Mouse (Mus musculus): ENCODE measurements around the gene Cnnm3. TPM values are rescaled to one million over a fixed set of nuclear protein-coding genes. Genes with fewer than 3 reads are reported as not detected.

Cnnm3 gene
- 28.4 and 38.0 TPM in 2 replicates for polyA plus RNA-seq (2012)

DNA sequence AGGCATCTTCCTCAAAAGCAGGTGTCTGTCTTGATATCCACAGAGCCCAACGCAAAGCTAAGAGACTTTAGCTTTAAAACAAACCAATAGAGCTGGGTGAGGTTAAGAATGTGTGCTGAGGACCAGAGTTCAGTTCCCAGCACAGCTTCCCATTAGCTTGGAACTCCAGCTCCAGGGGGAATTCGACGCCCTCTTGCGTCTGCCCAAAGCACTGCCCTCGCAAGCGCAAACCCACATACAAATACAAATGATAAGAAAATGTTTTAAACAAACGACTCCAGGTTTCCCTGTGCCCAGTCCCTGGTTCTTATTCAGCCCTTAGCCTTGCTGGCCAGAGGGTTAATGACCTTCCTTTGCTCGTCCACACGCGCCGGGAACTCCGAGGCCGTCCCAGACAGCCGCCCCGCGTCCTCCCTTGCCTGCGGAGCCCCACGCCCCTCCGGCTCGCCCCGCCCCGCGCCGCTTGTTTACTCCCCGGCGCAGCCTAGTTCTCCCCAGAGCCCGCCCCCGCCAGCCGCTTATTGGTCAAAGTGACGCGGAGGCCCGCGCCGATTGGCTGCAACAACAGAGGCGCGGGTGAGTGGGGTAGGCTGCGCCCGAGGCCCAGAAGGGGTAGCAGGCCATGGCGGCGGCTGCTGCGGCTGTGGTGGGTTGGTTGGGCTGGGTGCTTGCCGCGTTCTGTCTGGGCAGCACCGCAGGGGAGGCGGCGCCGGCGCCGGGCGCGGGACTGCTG lies at the start of gene Cnnm3:
Cnnm3 (plus strand) TSS at position 579 of the 733 bp plus-strand sequence.

DNA sequence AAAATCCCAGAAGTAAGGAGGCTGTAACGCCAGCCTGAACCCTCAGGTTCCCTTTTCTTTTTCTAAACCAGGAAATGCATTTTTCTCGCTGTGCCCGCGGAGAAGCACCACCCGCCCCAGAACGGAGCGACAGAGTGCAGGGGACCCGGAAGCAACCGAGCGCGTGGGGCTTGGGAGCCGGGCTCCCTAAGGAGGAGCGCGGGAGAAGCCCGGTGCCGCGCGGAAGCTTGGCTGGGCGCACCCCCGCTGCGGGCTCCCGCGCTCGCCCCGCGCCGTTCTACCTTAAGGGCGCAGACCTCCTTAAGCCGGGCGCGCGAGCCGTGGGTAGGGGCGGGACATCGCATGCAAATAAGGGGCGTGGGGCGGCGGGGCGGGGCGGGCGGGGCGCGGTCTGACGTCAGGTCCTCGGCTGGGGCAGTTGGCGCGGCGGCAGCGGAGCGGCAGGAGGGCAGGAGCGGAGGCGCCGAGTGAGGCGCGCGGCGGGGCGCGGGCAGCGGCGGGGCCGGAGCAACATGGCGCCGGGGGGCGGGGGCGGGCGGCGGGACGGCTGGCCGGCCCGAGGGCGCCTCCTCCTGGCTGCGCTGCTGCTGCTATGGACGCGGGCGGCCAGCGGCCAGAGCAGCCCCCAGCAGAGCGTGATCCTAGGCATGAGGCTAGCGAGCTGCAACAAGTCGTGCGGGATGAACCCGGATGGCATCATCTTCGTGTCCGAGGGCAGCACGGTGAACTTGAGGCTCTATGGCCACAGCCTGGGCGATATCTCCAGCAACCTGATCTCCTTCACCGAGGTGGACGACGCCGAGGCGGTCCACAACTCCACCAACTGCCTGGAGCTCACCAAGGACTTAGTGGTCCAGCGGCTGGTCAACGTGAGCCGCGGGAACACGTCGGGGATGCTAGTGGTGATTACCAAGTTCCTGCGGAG lies 40.2 kb upstream of the Cnnm3 start, which contains the start of gene Cnnm4:
Cnnm4 (plus strand) TSS at position 440 of the 925 bp plus-strand sequence.

DNA sequence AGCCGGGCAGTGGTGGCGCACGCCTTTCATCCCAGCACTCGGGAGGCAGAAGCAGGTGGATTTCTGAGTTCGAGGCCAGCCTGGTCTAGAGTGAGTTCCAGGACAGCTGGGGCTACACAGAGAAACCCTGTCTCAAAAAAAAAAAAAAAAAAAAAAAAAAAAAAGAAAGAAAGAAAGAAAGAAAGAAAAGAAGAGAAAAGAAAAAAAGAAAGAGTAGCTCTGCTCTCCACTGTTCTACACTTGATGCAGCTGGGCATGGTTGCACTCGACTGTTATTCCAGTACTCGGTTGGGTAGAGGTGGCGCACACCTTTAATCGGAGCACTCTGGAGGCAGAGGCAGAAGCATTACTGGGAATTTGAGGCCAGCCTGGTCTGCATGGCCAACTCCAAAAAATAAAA lies 25.1 kb downstream of the Cnnm3 start, which contains the start of gene Ankrd23:
Ankrd23 (minus strand) TSS at position 101 of the 400 bp plus-strand sequence.

DNA sequence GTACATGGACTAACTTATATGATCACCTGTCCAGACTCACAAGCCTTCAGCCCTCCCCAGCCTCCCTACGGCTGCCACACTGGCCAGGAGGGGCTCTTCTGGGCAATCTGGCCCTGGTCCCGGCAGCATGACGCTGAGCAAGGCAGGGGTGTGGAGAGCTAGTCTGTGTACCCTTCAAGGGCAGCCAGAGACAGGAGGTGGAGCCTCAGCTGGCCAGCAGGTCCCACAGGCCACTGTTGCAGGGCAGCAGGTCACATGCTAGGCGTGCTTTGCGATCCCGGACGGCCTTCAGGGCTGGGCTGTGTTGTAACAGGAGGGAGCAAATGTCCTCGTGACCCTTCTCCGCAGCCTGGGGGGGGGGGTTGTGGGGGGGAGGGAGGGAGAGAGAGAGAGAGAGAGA lies 27.5 kb downstream of the Cnnm3 start, which contains the start of gene Gm42417:
Gm42417 (minus strand) TSS at position 244 of the 400 bp plus-strand sequence.

DNA sequence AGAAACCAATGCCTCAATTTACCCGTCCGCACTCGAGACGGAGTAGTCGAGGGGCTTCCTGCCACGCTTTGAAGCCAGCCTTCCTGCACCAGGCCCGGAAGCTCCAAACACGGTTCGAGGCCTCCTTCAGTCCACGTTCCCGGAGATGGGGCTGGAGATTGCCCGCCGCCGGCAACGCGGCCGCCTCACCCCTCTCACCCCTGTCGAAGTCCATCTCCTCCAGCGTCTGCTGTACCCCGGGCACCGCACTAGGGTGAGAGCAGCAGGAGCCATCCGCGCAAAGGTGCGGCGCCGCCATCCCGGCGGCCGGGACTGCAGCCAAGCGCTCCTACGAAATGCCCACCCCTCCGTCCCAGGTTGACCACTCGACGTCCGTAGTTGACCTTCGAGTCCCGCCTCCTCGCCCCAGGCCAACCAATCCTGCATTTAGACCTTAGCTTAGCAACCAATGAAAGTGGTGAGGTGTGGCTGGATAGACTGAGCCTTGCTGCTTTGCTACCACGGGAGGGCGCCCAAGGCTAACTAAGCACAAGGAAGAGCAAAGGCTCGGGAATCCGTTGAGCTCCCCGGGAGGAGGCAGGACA lies 35.3 kb downstream of the Cnnm3 start, which contains the start of gene Ankrd39:
Ankrd39 (minus strand) TSS at position 558 of the 584 bp plus-strand sequence.

DNA sequence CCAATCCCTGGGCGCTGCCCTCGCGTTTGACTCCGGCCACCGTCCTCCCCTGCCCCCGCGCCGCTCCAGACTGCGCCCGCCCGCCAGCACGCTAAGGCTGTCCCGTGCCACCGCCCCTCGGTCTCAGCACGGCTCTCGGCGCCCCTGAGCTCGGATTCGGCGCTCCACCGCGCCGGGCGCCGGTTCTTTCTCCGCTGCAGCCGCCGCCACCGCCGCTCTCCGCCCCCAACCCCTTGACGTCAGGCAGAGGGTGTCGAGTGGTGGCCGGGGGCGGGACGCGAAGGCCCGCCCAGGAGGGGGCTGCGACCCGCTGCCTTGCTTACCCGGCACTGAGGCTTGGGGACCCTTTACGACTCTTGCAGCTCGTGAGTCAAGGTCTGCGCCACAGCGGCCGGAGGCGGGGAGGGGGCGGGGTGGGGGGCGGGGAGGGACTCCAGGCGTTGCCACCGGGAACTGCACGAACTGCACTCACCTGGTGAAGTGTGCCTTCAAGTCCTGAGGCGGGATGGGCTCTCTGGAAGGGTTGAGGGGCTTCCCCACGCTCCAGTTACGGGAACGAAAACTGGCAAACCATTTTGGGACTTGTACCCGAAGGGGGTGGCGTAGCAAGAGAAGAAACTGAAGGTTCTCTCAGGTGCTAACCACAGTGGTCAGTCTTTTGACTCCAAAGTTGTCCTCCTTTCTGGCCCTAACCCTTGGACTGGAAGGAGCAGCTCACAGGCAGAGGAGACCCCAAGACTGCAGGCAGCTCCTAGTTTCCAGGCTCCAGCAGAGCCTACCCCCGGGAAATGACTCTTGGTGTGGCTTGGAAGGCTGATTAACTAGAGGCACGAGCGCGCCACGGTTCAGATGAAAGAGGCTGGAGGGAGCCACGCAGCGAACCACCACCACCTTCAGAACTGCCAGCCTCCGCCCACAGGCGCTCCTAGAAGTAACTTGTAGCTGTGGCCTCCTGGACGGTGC lies 46.6 kb downstream of the Cnnm3 start, which contains the start of gene Sema4c:
Sema4c (minus strand) TSS at position 319 of the 963 bp plus-strand sequence.

Other genes starting within 250 kb of the Cnnm3 start
- gene Neurl3, start 237.2 kb upstream of the Cnnm3 start, polyA plus RNA-seq (2012) = 15.9 and 18.4 TPM in 2 replicates
- gene Arid5a, start 204.1 kb upstream of the Cnnm3 start, polyA plus RNA-seq (2012) = 105 and 124 TPM in 2 replicates
- gene Kansl3, start 142.7 kb upstream of the Cnnm3 start, polyA plus RNA-seq (2012) = 31.7 and 42.0 TPM in 2 replicates
- not detected in 2 replicates for gene Fer1l5, start 139.6 kb upstream of the Cnnm3 start, polyA plus RNA-seq (2012)
- gene Lman2l, start 66.6 kb upstream of the Cnnm3 start, polyA plus RNA-seq (2012) = 10.3 and 14.2 TPM in 2 replicates
- gene Cnnm4, start 40.2 kb upstream of the Cnnm3 start, polyA plus RNA-seq (2012) = 7.3 and 7.8 TPM in 2 replicates
- gene Ankrd23, start 25.0 kb downstream of the Cnnm3 start, polyA plus RNA-seq (2012) = 8.2 and 12.9 TPM in 2 replicates
- gene Gm42417, start 27.6 kb downstream of the Cnnm3 start, polyA plus RNA-seq (2012) = not detected in 2 replicates
- gene Ankrd39, start 35.6 kb downstream of the Cnnm3 start, polyA plus RNA-seq (2012) = 10.8 and 13.6 TPM in 2 replicates
- gene Sema4c, start 46.5 kb downstream of the Cnnm3 start, polyA plus RNA-seq (2012) = 2.9 and 5.3 TPM in 2 replicates
- gene Fam178b, start 171.3 kb downstream of the Cnnm3 start, polyA plus RNA-seq (2012) = 0.23 and 0.65 TPM in 2 replicates
- gene Cox5b, start 179.6 kb downstream of the Cnnm3 start, polyA plus RNA-seq (2012) = 1,724 and 1,930 TPM in 2 replicates
- gene 4933424G06Rik, start 198.3 kb downstream of the Cnnm3 start, polyA plus RNA-seq (2012) = not detected in 2 replicates
- gene Actr1b, start 202.6 kb downstream of the Cnnm3 start, polyA plus RNA-seq (2012) = 54.0 and 59.5 TPM in 2 replicates
- 1.4 and 1.6 TPM in 2 replicates for gene Zap70, start 249.9 kb downstream of the Cnnm3 start, polyA plus RNA-seq (2012)

Measured in megakaryocyte-erythroid progenitor cell, adult 5 weeks (primary cell).